Mouse (Mus musculus) macrophage (primary cell): ENCODE results near the gene Nckap5. TPM values are rescaled to one million over a fixed set of nuclear protein-coding genes. Genes with fewer than 3 reads are reported as not detected.

ENCODE experiments used
- H3K27ac ChIP-seq: fragments of 350-480 bp; formaldehyde crosslinking; 2 replicates; pipeline ENCODE4 v1.9.0; 2021
- H3K36me3 ChIP-seq: fragments of 350-480 bp; formaldehyde crosslinking; 2 replicates; pipeline ENCODE4 v1.9.0; 2021; ENCODE audit errors: inconsistent target
- H3K4me3 ChIP-seq: fragments of 350-480 bp; formaldehyde crosslinking; 2 replicates; pipeline ENCODE4 v1.9.0; 2021; ENCODE audit errors: inconsistent target
- H3K79me2 ChIP-seq: fragments of 350-480 bp; formaldehyde crosslinking; 2 replicates; pipeline ENCODE4 v1.9.0; 2021; ENCODE audit errors: inconsistent target
- WGBS: methylation state at CpG from one replicate; pipeline ENCODE4 v1.1.7; 2026; ENCODE audit warnings: inconsistent platforms; ENCODE audit not compliant: missing documents; 5-methylcytosine and 5-hydroxymethylcytosine counted together
- polyA plus RNA-seq: library from polyadenylated mRNA; stranded (reverse); fragments of 250-400 nt; gene quantifications from 3 replicates; pipeline ENCODE4 v1.2.4, GENCODE M21; 2018; ENCODE audit warnings: inconsistent platforms

Gene Nckap5
- polyA plus RNA-seq, 1 experiment from 2014 or later = not detected

DNA sequence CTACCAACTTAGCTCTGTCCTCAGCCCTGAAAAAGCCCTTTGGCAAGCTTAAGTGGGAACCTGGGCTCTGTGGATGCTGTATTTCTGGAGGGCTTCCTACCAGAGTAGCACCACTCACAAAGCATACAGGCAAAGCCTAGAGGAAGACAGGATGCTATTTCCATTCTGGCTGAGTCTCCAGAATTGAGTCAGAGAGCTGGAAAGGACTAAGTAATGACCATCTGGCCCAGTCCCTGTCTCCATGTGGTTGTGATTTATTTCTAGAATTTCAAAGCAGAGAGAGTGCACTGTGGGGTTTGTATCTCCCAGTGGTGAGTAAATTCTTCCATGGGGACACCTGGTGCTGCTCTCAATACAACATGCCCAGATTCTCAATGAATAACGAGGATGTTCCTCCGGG lies 174.4 kb downstream of the Nckap5 start:
- H3K27ac ChIP-seq = no peak overlapping the region
- H3K4me3 ChIP-seq = no peak overlapping the region
- no peaks in the 10 kb centered on the region for H3K36me3 ChIP-seq
- H3K79me2 ChIP-seq = no peaks in the 10 kb centered on the region
- WGBS = 93% methylated on average over 2 of the region's 2 CpGs

DNA sequence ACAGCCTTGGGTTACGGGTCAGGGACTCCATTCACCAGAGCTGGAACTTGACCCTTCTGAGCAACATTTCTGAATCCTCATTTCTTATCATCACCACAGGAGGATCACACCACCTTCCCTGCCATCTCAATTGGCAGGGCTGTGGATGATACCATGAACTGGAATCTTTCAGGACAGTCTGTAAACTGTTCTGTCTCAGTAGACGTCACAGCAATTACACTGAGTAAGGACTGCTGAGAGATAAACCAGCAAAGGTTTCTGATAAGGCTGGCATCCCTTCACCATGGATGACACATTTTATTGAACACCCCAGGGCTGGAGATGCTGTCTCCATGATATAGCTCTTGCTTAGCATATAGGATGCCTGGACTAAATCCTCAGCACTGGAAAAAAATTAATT lies 178.5 kb downstream of the Nckap5 start:
- Histone ChIP-seq H3K4me3 (no peak overlapping the region), H3K27ac (no peak overlapping the region)
- 90% methylated on average over 2 of the region's 2 CpGs for WGBS

DNA sequence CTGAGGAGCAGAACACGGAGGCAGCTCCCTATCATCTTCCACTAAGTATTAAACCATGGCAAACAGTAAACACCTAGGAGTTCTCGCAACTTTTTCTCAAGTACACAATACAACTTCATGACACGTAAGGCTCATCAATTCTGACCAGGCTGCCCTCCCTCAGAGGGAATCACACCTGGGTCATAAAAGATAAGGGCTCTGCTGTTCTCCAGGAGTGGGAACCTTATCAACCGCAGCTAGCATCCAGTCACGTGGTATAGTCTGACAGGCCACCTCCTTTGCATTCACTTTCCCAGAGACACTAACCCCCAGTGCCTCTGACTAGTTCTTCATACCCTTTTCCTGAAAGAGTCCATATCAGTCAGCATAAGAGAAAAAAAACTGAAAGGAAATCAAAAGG lies 179.8 kb downstream of the Nckap5 start:
- Histone ChIP-seq H3K79me2 (no peaks in the 10 kb centered on the region), H3K4me3 (no peak overlapping the region), H3K27ac (no peak overlapping the region), H3K36me3 (no peaks in the 10 kb centered on the region)
- WGBS = 62% methylated on average over 5 of the region's 5 CpGs

More for the DNA sequence above, 178.5 kb downstream of the Nckap5 start:
- H3K79me2 ChIP-seq = no peaks in the 10 kb centered on the region
- H3K36me3 ChIP-seq = no peaks in the 10 kb centered on the region

DNA sequence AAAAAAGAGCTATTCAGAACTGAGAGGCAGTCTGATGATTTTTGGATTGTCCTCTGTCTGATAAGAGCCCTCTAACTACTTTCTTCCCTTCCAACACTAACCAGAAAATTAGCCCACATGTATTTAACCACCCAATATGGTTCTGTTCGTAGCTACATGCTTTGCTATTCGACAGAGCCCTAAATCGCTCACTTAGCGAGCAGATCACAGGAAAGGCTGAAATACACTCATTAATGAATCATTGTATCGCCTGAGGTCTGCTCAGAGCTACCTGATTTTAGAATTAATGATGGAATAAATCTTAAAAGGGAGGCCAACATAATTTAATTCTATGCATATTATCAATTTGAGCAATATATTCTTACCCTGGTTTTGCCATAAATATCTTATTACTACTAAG lies 187.8 kb downstream of the Nckap5 start:
- 92% methylated on average over 5 of the region's 5 CpGs for WGBS
- no peaks in the 10 kb centered on the region for H3K36me3 ChIP-seq
- H3K4me3 ChIP-seq = no peak overlapping the region
- no peaks in the 10 kb centered on the region for H3K79me2 ChIP-seq
- no peak overlapping the region for H3K27ac ChIP-seq

DNA sequence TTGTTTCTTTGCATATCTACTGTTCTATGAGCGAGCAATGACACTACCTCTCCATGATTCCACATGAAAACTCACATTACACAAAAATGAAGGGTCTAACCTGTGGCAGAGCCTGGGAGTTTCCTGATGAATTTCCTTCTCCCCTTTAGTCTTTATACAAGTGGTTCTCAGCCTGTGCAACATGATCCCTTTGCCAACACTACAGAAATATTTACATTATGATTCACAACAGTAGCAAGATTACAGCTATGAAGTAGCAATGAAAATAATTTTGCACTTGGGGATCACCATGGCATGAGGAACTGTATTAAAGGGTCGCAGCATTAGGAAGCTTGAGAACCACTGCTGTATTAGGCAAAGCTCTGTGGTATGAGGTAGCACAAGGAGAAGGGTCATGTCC lies 191.1 kb downstream of the Nckap5 start:
- Histone ChIP-seq H3K79me2 (no peaks in the 10 kb centered on the region), H3K36me3 (no peaks in the 10 kb centered on the region), H3K27ac (no peak overlapping the region), H3K4me3 (no peak overlapping the region)
- 86% methylated on average over 2 of the region's 2 CpGs for WGBS

DNA sequence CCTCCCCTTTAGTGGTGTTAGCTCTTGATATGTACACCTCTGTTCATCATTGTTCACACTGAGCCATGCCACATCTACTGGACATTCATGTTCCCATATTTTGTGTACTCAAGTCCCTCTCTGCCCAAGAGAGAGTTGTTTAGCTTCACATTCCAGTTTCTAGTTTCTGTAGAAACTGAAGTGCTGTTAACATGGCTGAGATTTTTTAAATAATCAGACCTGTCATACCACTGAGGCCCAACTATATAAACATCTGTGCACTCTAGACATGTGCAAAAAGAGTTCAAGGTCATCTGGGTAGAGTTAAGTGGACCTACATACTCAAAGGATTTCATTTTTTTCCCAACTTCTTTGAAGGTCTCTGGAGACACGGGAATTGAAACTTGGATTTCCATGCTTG lies 193.1 kb downstream of the Nckap5 start:
- Histone ChIP-seq H3K4me3 (no peak overlapping the region), H3K36me3 (no peaks in the 10 kb centered on the region), H3K79me2 (no peaks in the 10 kb centered on the region), H3K27ac (no peak overlapping the region)
- WGBS = 89% methylated on average over 1 of the region's 1 CpGs

DNA sequence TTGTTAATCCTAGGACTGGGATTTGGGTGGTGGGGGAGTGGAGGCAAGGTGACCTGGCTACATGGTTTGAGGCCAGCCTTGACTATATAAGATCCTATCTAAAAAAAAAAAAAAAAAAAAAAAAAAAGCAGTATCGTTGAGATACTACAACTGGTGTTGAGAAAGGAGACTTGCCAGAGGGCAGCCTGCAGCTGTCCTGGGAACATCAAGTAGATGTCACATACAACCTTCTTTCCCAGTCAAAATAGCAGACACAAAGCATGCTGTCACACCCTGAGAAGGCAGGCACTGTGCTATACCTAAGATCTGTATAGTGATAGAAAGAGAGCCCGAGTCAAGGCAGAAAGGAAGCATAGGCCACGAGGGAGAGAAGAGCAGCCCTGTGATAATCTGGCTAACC lies 204.4 kb downstream of the Nckap5 start:
- Histone ChIP-seq H3K4me3 (no peak overlapping the region), H3K27ac (no peak overlapping the region), H3K36me3 (no peaks in the 10 kb centered on the region), H3K79me2 (no peaks in the 10 kb centered on the region)
- 63% methylated on average over 2 of the region's 3 CpGs for WGBS

DNA sequence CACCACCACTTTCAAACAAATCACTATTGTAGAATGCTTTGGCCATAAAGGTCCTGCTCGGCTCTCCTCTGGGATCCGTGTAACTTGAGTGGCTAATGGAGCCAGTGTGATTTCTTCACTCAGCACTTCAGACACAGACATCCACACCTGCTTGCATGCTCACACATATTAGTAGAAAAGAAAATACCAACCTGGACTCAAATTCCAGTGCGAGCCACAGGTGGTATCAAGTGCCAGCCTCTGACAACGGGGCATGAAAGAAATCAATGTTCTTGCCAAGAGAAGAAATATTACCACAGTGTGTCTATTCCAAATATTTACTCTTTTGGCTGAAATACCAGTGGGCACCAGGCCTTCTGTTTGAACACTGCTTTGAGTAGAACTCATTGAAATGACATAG lies 208.6 kb downstream of the Nckap5 start:
- Histone ChIP-seq H3K4me3 (no peak overlapping the region), H3K27ac (no peak overlapping the region), H3K79me2 (no peaks in the 10 kb centered on the region), H3K36me3 (no peaks in the 10 kb centered on the region)
- 89% methylated on average over 4 of the region's 4 CpGs for WGBS

DNA sequence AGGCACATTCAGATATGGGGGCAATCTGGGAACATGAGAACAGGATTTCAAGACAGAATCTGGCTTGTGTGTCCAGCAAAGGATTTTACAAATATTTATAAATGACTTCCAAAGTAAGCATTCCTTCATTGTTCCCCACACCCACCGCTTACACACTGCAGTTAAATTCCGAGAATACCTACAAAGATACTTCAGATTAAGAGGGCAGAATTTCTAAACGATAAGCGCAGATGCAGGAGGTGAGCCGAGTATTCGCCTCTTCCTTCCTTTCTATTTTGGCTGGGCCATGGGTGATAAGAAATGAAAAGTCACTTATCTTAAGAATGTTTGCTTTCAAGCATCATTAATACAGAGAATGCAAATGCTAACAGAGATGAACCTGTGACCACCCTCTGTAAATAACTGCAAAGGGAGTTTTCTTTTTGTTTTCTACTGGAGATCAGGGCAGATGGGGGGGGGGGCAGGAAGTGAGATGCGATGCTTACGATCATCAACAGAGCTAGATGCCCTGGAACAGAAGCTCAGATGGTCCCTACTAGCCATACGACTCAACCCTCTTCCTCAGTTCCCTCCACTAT lies 213.0 kb downstream of the Nckap5 start:
- WGBS = 83% methylated on average over 9 of the region's 9 CpGs
- no peaks in the 10 kb centered on the region for H3K79me2 ChIP-seq
- no peaks in the 10 kb centered on the region for H3K36me3 ChIP-seq
- no peak overlapping the region for H3K27ac ChIP-seq
- no peak overlapping the region for H3K4me3 ChIP-seq

DNA sequence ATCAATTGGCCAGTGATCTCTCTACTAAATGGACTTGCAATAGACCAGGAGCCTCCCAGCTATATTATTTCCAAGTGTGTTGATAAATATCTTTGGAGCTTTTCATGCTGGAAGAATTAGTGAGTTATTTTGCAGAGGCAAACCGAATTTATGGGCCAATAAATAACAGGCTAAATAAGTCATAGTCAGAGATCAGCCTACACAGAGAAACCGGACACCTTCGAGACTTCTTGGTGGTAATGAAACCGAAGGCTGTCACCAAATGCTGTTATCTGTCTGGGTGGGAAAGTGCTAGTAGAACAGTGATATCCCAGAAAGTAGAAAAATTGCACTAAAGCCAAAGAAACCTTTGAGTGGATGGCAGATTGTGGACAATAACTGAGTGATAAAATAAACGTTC lies 213.6 kb downstream of the Nckap5 start:
- 82% methylated on average over 5 of the region's 5 CpGs for WGBS
- H3K4me3 ChIP-seq = no peak overlapping the region
- H3K36me3 ChIP-seq = no peaks in the 10 kb centered on the region
- no peak overlapping the region for H3K27ac ChIP-seq
- H3K79me2 ChIP-seq = no peaks in the 10 kb centered on the region

DNA sequence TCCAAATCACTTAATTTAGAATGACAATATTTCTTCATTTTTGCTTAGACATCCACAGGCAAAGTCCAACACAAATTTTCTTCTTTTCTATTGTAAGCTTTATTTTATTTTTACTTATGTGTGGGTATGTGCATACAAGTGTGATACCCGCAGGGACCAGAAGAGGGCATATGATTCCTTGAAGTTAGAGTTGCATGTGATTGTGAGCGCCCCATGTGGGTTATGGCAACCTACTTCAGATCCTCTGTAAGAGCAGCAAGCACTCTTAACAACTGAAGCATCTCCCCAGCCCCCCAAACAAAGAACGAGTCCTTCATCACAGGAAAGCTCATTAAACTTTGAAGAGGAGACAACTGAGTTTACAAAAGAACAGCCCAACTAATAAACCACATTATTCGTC lies 217.7 kb downstream of the Nckap5 start:
- Histone ChIP-seq H3K4me3 (no peak overlapping the region), H3K36me3 (no peaks in the 10 kb centered on the region), H3K27ac (no peak overlapping the region), H3K79me2 (no peaks in the 10 kb centered on the region)
- 79% methylated on average over 4 of the region's 4 CpGs for WGBS

DNA sequence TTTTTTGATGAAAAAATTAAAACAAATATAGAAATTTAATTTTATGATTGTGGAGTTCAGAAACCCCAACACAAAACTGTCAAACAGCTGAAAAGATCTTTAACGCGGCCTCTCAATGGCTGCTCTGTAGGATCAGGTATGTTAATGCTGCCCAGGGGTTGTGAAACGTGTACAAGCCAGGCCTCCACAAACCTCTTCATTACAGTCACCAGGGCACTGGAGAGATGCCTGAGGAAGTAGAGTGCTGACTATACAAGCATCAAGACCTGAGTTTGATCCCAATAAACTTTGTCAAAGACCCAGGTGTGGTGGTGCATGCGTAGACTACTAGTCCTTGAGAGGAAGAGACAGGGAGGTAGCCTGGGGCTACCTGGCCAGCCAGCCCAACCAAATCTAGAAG lies 222.0 kb downstream of the Nckap5 start:
- no peaks in the 10 kb centered on the region for H3K79me2 ChIP-seq
- 95% methylated on average over 4 of the region's 4 CpGs for WGBS
- no peak overlapping the region for H3K27ac ChIP-seq
- H3K4me3 ChIP-seq = no peak overlapping the region
- no peaks in the 10 kb centered on the region for H3K36me3 ChIP-seq

DNA sequence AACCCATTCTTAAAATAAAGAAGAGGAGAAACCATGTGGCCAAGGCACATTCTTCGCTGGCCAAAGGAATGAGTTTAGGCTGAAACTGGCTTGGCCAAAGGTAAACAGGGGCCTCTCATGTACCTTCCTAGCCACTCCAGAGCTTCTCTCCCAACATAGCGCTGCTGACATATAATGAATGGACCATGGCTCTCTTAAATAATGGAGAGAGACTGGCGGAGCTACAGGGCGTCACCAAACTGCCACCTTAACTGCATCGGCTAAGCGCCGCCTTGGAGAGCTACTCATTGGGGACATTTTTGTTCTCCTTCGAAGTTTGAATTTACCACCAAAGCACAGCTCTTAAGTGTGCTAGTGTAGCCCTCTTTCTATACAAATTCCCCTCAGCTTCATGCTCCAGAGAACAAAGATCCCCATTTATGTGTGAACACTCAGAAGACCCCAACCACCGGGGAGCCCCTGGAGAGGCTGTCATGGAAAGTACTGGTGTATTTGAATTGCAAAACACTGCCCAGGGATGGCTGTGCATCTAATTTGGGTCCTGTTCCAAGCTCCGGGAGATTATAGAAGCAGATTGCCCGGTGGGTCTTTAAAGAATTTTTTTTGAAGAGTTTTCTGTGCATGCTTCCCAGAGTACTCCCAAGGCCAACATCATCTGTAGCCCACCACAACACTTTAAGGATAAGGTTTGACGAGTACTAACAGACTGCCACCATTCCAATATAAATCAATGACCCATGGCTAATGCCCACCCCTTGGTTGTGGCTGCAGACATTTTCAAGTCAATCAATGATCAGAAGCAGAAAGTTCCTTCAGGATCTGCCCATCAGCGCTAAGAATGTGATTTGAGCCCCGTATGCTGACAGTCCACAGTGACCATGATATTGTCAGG lies 224.2 kb downstream of the Nckap5 start:
- Histone ChIP-seq H3K4me3 (no peak overlapping the region), H3K36me3 (no peaks in the 10 kb centered on the region), H3K27ac (no peak overlapping the region), H3K79me2 (no peaks in the 10 kb centered on the region)
- WGBS = 82% methylated on average over 14 of the region's 14 CpGs

DNA sequence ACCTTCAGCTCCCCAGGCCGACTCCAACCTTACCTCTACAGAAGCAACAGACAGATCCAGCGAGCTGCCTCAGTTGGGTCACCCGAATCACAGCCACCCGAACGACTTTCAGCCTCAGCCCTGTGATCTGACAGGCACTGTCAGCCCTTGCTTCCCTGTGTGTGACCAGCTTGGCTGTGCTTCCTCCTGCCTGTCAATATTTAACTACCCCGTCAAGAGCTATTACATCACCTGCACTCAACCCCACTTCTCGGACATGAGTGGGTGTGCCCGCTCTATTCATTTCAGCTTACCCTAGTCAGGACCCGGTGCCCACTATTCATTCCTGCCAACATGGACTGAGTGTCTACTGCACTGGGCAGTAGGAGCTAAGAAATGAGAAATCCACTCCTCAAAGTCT lies 226.0 kb downstream of the Nckap5 start:
- WGBS = 72% methylated on average over 9 of the region's 9 CpGs
- H3K4me3 ChIP-seq = no peak overlapping the region
- no peaks in the 10 kb centered on the region for H3K79me2 ChIP-seq
- no peak overlapping the region for H3K27ac ChIP-seq
- no peaks in the 10 kb centered on the region for H3K36me3 ChIP-seq

DNA sequence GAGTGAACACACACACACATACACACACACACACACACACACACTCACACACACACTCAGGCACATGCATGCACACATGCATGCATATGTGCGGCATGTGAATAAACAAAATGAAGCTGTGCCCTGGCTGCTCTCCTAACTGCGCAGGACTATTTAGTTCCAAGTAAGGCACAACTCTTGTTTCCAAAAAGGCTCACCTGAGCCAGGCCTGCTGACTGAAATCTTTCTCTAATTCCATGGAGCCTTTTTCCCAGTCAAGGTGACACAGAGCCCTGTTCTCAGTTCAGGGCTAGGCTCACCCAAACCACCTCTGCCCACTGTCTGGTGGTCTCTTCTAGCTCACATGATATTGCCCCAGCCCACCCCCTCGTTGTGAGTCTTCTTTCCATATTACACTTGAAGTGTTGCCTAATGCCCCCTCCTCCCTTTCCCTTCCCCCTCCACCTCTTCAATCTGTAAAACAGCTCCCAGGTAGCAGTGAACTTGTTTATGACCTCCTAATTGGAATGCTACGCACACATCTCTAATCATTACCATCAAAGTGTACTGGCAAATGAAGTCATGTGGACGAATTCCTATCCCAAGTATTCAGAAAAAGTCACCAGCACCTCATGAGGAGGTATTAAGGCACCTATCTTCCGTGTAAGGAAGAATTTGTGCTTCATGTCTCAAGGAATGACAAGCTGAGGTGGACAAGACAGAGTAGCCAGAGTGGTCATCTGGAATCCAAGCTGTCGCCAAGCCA lies 226.7 kb downstream of the Nckap5 start:
- Histone ChIP-seq H3K4me3 (no peak overlapping the region), H3K27ac (no peak overlapping the region), H3K79me2 (no peaks in the 10 kb centered on the region), H3K36me3 (no peaks in the 10 kb centered on the region)
- 89% methylated on average over 7 of the region's 7 CpGs for WGBS
